Mouse (Mus musculus): ENCODE data around the gene Zfp282. TPM values are rescaled to one million over a fixed set of nuclear protein-coding genes. Genes with fewer than 3 reads are reported as not detected.

Zfp282 gene
- polyA plus RNA-seq, 1 experiment from 2014 or later, result 7.6 TPM

DNA sequence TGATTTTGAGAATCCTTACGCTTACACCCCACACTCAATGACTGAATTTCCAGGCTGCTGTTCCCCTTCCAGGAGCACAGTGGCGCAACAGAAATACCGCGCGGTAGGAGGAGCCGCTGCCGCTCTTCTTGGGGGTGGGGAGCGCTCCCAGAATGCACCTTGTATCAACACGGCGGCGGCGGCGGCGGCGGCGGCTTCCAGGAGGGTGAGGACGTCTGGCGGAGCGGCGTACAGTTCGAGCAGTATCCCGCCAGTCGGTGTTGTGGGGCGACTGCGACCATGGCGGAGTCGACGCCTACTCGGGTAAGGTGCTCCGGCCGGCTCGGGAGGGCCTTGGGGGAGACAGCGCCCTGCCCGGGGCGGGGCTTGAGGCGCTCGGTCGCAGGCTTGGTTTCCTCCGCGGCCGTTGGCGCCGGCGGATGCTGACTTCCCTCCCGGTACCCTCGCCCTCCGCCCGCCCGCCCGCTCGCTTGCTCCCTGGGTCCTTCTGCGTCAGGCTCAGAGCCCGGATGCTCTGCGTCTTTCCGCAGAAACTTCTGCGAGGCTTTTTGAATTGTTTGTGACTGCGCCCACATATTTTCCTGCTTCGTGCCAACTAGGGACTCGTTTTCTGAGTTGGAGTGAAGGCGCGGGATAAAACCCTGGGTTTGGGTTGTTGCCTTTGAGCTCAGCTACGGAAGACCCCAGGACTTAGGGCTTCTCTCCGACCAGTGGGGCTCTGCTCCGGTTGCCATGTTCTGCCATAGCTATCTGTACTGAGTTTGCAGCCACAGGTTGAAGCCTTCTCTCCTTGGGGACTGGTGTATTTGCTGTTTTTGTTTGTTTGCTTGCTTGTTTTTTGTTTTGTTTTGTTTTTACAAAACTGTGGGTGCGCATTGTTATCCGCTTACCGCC lies 43.7 kb downstream of the Zfp282 start, which contains the start of gene Zfp212:
Zfp212 (plus strand) TSS at position 30 of the 894 bp plus-strand sequence.
- Histone ChIP-seq H3K4me1 (peaks cover 22% of the 10 kb centered on the region), H3K9me3 (no peaks in the 10 kb centered on the region), H3K4me3 (peak within 1 kb of the TSS; percentile 92), H3K9ac (peak within 1 kb of the TSS; percentile 94), H3K36me3 (peaks cover 3% of the 10 kb centered on the region), H3K27ac (replicated peaks) (peak within 1 kb of the TSS; percentile 97), H3K4me2 (peak within 1 kb of the TSS; percentile 87), H3K27me3 (replicated peaks) (no peaks in the 10 kb centered on the region)
- ATAC-seq (ENCODE audit: extremely low read depth, insufficient number of reproducible peaks, low FRiP score, low TSS enrichment), result peak; percentile 91
- WGBS, result under 1% methylated on average over 66 of the region's 67 CpGs

DNA sequence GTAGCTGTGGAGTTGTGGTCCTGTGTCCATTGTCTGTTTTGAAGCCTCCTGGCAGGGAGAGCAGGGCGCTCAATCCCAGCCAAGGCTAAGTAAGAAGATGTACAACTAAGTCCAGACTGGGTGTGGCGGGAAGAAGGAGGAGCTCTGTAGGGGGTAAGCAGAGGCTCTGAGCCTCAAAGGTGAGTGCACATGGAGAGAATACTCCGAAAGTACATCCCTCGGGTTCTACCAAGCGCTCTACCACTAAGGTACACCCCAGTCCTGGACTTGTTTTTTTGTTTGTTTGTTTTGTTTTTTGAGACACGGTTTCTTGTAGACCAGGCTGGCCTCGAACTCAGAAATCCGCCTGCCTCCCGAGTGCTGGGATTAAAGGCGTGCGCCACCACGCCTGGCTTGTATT lies 65.5 kb downstream of the Zfp282 start:
- Histone ChIP-seq H3K9ac (peak overlapping the region; percentile 82), H3K27me3 (replicated peaks) (peaks cover 19% of the 10 kb centered on the region), H3K4me3 (peak overlapping the region; percentile 55), H3K9me3 (no peaks in the 10 kb centered on the region), H3K4me2 (peak overlapping the region; percentile 90), H3K27ac (replicated peaks) (no peak overlapping the region), H3K36me3 (peaks cover 15% of the 10 kb centered on the region), H3K4me1 (peaks cover 12% of the 10 kb centered on the region)
- no peak for ATAC-seq (ENCODE audit: extremely low read depth, insufficient number of reproducible peaks, low FRiP score, low TSS enrichment)
- 45% methylated on average over 12 of the region's 12 CpGs for WGBS

DNA sequence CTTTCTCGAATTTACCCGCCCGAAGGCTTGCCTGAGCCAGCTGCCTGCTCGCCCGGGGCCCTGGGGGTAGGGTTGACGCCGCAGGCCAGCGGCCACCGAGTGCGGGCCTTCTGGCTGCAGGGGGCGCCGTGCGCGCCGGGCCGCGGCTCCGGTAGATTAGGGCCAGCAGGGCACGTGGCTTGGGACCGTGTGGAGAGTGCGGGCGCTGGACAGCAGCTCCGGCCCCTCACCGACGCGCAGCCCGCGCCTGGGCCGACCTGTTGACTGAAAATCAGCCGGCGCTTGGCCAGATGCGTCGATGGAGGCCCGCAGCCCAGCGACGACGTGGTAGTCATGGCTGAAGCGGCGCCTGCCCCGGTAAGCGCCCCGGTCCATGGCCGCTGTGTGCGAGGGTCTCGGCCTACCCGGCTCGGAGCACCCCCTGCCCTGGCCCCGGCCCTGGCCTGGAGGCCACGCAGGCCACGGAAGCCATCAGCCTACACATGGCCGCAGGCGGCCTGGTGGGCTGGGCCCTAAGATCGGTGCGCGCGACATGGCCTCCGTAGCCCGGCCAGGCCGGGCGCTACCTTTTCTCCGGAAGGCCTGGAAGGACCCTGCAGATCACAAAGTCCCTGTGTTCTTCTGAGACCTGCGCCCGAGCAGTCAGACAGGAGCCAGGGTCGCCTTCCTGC lies 66.2 kb downstream of the Zfp282 start:
- peak; percentile 72; the same call in 1 of the 2 replicates for ATAC-seq (ENCODE audit: extremely low read depth, insufficient number of reproducible peaks, low FRiP score, low TSS enrichment)
- Histone ChIP-seq H3K4me2 (peak overlapping the region; percentile 90), H3K9ac (peak overlapping the region; percentile 82), H3K27ac (replicated peaks) (no peak overlapping the region), H3K36me3 (peaks cover 15% of the 10 kb centered on the region), H3K27me3 (replicated peaks) (peaks cover 19% of the 10 kb centered on the region), H3K4me1 (peaks cover 12% of the 10 kb centered on the region), H3K9me3 (no peaks in the 10 kb centered on the region), H3K4me3 (peak overlapping the region; percentile 55)
- WGBS, result 9% methylated on average over 64 of the region's 64 CpGs

DNA sequence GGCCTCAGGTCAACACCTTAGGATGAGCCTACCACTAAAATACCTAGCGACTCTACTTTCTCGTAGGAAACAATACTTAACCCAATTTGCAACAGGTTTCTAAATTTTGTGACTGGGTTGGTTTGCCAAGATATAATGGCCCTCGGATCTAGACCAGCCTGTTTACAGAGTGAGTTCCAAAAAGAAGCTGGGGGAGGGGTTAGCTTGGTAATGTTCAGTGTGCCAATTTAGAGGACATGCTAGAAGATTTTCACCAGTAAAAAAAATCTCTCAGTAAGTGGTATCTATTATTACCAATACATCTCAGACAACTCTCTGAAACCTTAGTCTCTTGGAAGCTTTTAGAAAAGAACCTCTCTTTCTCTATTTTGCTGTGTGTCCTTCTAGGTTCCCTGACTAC lies 66.7 kb downstream of the Zfp282 start:
- H3K27ac ChIP-seq (replicated peaks), result no peak overlapping the region
- H3K9me3 ChIP-seq, result no peaks in the 10 kb centered on the region
- no peak for ATAC-seq (ENCODE audit: extremely low read depth, insufficient number of reproducible peaks, low FRiP score, low TSS enrichment)
- peaks cover 20% of the 10 kb centered on the region for H3K27me3 ChIP-seq (replicated peaks)
- H3K36me3 ChIP-seq, result peaks cover 15% of the 10 kb centered on the region
- H3K4me1 ChIP-seq, result peaks cover 12% of the 10 kb centered on the region
- WGBS, result 86% methylated on average over 3 of the region's 3 CpGs
- peak overlapping the region; percentile 55 for H3K4me3 ChIP-seq
- peak overlapping the region; percentile 82 for H3K9ac ChIP-seq
- peak overlapping the region; percentile 90 for H3K4me2 ChIP-seq

DNA sequence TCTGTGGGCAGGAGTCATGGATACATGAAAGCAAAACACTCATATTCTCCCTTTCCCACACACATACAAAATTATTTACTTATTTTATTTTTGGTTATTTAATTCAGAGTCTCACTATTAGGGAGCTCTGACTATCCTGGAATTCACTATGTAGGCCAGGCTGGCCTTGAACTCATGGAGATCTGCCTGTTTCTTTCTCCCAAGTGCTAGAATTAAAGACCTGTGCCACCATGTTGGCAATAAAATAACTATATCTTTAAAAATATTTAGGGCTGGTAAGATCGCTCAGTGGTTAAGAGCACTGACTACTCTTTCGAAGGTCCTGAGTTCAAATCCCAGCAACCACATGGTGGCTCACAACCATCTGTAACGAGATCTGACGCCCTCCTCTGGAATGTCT lies 70.4 kb downstream of the Zfp282 start:
- Histone ChIP-seq H3K27ac (replicated peaks) (no peak overlapping the region), H3K4me3 (no peak overlapping the region), H3K36me3 (peaks cover 15% of the 10 kb centered on the region), H3K9me3 (no peaks in the 10 kb centered on the region), H3K4me1 (peaks cover 11% of the 10 kb centered on the region), H3K27me3 (replicated peaks) (peaks cover 51% of the 10 kb centered on the region), H3K9ac (no peak overlapping the region), H3K4me2 (no peak overlapping the region)
- ATAC-seq (ENCODE audit: extremely low read depth, insufficient number of reproducible peaks, low FRiP score, low TSS enrichment), result no peak
- 89% methylated on average over 4 of the region's 4 CpGs for WGBS

DNA sequence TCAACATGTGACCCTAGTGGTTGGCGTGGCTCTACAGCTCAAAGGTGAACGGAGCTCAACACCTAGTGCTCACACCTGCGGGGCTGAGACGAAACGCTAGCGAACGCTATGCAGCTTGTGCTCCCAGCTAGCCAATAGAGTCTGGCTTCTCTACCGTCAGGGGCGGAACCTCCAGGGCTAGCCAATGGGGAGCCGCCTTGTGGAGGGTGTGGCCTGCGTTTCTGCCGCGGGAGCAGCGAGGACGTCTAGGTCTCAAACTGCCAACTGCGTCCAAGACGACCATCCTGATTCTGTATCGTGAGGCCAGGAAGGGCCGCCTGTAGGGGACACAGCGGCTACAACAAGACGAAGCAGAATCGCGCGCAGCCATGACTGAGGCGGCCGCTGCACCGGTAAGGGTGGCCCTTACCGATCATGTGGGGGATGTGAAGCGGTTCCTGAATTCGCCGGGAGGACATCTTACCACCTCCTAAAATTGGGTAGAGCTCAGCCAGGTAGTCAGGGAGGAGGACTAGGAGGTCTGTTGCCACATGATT lies 76.3 kb downstream of the Zfp282 start, which contains the start of gene Zfp956:
Zfp956 (plus strand) TSS at position 200 of the 536 bp plus-strand sequence.
- H3K27ac ChIP-seq (replicated peaks), result 0 out of 2 replicates have a peak within 1 kb of the TSS, but pooled peaks have one; percentile 5

DNA sequence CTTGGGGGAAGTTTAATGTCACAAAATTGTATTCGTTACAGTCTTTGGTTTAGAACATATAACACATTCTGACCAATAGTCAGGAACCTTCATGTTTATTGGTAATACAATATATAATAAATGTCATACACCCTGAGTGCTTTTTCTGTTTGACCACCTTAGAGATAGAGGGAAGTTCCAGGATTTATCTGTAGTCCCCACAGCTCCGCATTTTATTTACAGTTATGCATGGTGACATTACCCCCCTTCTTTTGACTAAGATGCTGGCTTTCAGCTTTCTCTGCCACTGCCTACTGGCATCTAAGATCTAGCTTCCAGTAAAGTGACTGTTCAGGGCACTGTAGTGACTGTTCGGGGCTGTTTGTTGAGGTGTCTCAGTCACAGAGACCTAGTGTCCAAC lies 77.4 kb downstream of the Zfp282 start:
- Histone ChIP-seq H3K27ac (replicated peaks) (no peak overlapping the region), H3K36me3 (peaks cover 18% of the 10 kb centered on the region; the same call in 1 of the 2 replicates), H3K9ac (no peak overlapping the region), H3K4me2 (peak overlapping the region; percentile 92), H3K4me1 (peaks cover 10% of the 10 kb centered on the region), H3K9me3 (no peaks in the 10 kb centered on the region), H3K27me3 (replicated peaks) (peaks cover 76% of the 10 kb centered on the region), H3K4me3 (no peak overlapping the region; the same call in 1 of the 2 replicates)
- WGBS, result 85% methylated on average over 3 of the region's 3 CpGs
- ATAC-seq (ENCODE audit: extremely low read depth, insufficient number of reproducible peaks, low FRiP score, low TSS enrichment), result no peak

More for the DNA sequence above, 76.3 kb downstream of the Zfp282 start, which contains the start of gene Zfp956:
- peaks cover 10% of the 10 kb centered on the region; the same call in 1 of the 2 replicates for H3K36me3 ChIP-seq
- peak within 1 kb of the TSS; percentile 65 for H3K4me3 ChIP-seq
- WGBS, result under 1% methylated on average over 31 of the region's 31 CpGs
- peaks cover 10% of the 10 kb centered on the region for H3K4me1 ChIP-seq
- H3K27me3 ChIP-seq (replicated peaks), result peaks cover 77% of the 10 kb centered on the region
- H3K4me2 ChIP-seq, result peak within 1 kb of the TSS; percentile 92
- no peaks in the 10 kb centered on the region for H3K9me3 ChIP-seq
- peak; percentile 96 for ATAC-seq (ENCODE audit: extremely low read depth, insufficient number of reproducible peaks, low FRiP score, low TSS enrichment)
- peak within 1 kb of the TSS; percentile 87 for H3K9ac ChIP-seq

DNA sequence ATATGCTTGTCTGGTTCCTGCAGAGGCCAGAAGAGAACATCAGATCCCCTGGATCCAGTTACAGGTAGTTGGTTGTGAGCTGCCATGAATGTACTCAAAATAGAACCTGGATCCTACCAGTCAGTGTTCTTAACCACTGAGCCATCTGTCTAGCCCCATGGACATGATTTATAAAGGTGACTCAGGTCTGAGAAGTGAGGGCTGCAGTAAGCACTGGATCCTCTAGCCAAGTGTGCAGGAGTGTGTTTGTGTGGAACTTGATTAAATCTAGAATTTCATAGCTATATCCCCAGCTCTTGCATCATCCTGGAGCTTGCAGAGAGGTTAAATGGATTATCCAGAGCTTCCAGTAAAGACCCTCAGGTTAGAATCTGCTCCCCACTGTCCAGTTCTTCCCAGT lies 80.8 kb downstream of the Zfp282 start:
- H3K4me1 ChIP-seq, result peaks cover 8% of the 10 kb centered on the region
- ATAC-seq (ENCODE audit: extremely low read depth, insufficient number of reproducible peaks, low FRiP score, low TSS enrichment), result no peak
- H3K4me3 ChIP-seq, result no peak overlapping the region
- H3K27me3 ChIP-seq (replicated peaks), result peaks cover 53% of the 10 kb centered on the region
- peaks cover 28% of the 10 kb centered on the region for H3K36me3 ChIP-seq
- H3K4me2 ChIP-seq, result no peak overlapping the region
- H3K9ac ChIP-seq, result no peak overlapping the region
- H3K27ac ChIP-seq (replicated peaks), result no peak overlapping the region
- H3K9me3 ChIP-seq, result no peaks in the 10 kb centered on the region

Other genes with a start within 250 kb of the Zfp282 start
- gene Pdia4, start 63.8 kb upstream of the Zfp282 start, polyA plus RNA-seq (2015; fragmentation: Nextera tagmentation; extraction: Ambion mirVana), result 162 and 189 TPM in 2 replicates
- gene Zfp786, start 46.3 kb upstream of the Zfp282 start, polyA plus RNA-seq (2015; fragmentation: Nextera tagmentation; extraction: Ambion mirVana), result 1.2 TPM in 2 replicates
- 3.7 TPM in 2 replicates for gene Zfp398, start 41.5 kb upstream of the Zfp282 start, polyA plus RNA-seq (2015; fragmentation: Nextera tagmentation; extraction: Ambion mirVana)
- 8.9 and 9.2 TPM in 2 replicates for gene Zfp212, start 43.3 kb downstream of the Zfp282 start, polyA plus RNA-seq (2015; fragmentation: Nextera tagmentation; extraction: Ambion mirVana)
- gene Zfp956, start 76.2 kb downstream of the Zfp282 start, polyA plus RNA-seq (2015; fragmentation: Nextera tagmentation; extraction: Ambion mirVana), result 2.4 and 2.8 TPM in 2 replicates
- gene Zfp777, start 171.7 kb downstream of the Zfp282 start, polyA plus RNA-seq (2015; fragmentation: Nextera tagmentation; extraction: Ambion mirVana), result 2.6 and 2.8 TPM in 2 replicates
- 8.2 and 8.3 TPM in 2 replicates for gene Zfp746, start 209.4 kb downstream of the Zfp282 start, polyA plus RNA-seq (2015; fragmentation: Nextera tagmentation; extraction: Ambion mirVana)

Data from heart, embryonic 13.5 days (tissue).